Mouse (Mus musculus) embryonic facial prominence, embryonic 15.5 days (tissue): ENCODE measurements around the gene Cmklr1. TPM values are rescaled to one million over a fixed set of nuclear protein-coding genes. Genes with fewer than 3 reads are reported as not detected.

Experiments used
- ATAC-seq: fragments of 200-750 bp; cut with Nextera tagmentation; 2 replicates; pipeline ENCODE4 v1.8.0; 2017; ENCODE audit warnings: low read depth, moderate TSS enrichment; ENCODE audit not compliant: insufficient number of reproducible peaks, low FRiP score, low TSS enrichment
- H3K27ac ChIP-seq: fragments of 300-500 bp; sonication (generic); replicated peaks from 2 replicates; pipeline ENCODE4 v1.5.1; 2015; ENCODE audit warnings: mild to moderate bottlenecking, inconsistent platforms
- H3K27me3 ChIP-seq: fragments of 300-500 bp; sonication (generic); 2 replicates; pipeline ENCODE4 v1.6.1; 2015; ENCODE audit warnings: inconsistent platforms
- H3K36me3 ChIP-seq: fragments of 300-500 bp; sonication (generic); 2 replicates; pipeline ENCODE4 v1.6.1; 2015; ENCODE audit warnings: mild to moderate bottlenecking, inconsistent platforms
- H3K4me1 ChIP-seq: fragments of 300-500 bp; sonication (generic); 2 replicates; pipeline ENCODE4 v1.6.1; 2015; ENCODE audit warnings: inconsistent platforms
- H3K4me2 ChIP-seq: fragments of 300-500 bp; sonication (generic); replicated peaks from 2 replicates; pipeline ENCODE4 v1.6.1; 2015; ENCODE audit warnings: mild to moderate bottlenecking, inconsistent platforms
- H3K4me3 ChIP-seq: fragments of 300-500 bp; sonication (generic); replicated peaks from 2 replicates; pipeline ENCODE4 v1.5.1; 2015; ENCODE audit warnings: mild to moderate bottlenecking, inconsistent platforms
- H3K9ac ChIP-seq: fragments of 300-500 bp; sonication (generic); 2 replicates; pipeline ENCODE4 v1.6.1; 2015; ENCODE audit warnings: inconsistent platforms
- H3K9me3 ChIP-seq: fragments of 300-500 bp; sonication (generic); replicated peaks from 2 replicates; pipeline ENCODE4 v1.6.1; 2016; ENCODE audit warnings: inconsistent platforms
- WGBS: fragments of 180-500 bp; shearing (Covaris S2); methylation state at CpG from one replicate; pipeline ENCODE4 v1.1.7; 2015; 5-methylcytosine and 5-hydroxymethylcytosine counted together
- polyA plus RNA-seq: library from polyadenylated mRNA; unstranded; fragments of >200 nt; fragmentation: Nextera tagmentation; extraction: Ambion mirVana; gene quantifications from 2 replicates; pipeline ENCODE4 v1.2.1, GENCODE M21; 2015

The Cmklr1 gene
- 7.0 and 12.4 TPM in 2 replicates for polyA plus RNA-seq

- Histone ChIP-seq H3K4me3 (peak within 1 kb of the TSS; percentile 42), H3K27ac (peak within 1 kb of the TSS; percentile 78)
- WGBS, result 6% methylated on average over 30 of the region's 30 CpGs
Measured at GRCm38 (mm10) chr5:113650035-113650865, at the start of gene Cmklr1. TSS of gene Cmklr1 (minus strand) at chr5:113650426.

DNA sequence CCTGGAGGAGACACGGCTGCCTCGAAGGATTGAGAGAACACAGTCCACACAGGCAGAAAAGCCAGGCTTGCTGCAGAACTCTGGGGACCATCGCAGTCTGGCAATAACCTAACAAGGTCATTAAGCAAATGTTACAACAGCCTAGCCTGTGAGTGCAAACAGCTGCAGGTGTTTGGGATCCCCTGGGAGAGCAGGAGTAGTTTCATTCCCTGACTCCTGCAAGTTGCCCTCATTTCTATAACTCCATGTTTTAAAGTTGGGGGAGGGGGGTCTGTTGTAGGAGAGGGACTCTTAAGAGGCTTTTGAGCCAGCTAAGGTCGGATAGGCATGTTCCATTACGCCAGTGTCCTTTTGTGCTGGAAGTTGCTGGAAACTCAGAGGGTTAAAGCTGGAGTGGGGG lies 44.2 kb upstream of the Cmklr1 start:
- H3K27ac ChIP-seq, result 0 out of 2 replicates have a peak overlapping the region, but pooled peaks have one; percentile 13
- H3K36me3 ChIP-seq, result no peaks in the 10 kb centered on the region
- H3K4me3 ChIP-seq, result no peak overlapping the region
- no peak for ATAC-seq
- WGBS, result 32% methylated on average over 5 of the region's 5 CpGs
- H3K27me3 ChIP-seq, result no peaks in the 10 kb centered on the region
- no peak overlapping the region for H3K9ac ChIP-seq
- H3K4me1 ChIP-seq, result peaks cover 12% of the 10 kb centered on the region
- no peaks in the 10 kb centered on the region for H3K9me3 ChIP-seq
- no peak overlapping the region for H3K4me2 ChIP-seq

More at GRCm38 (mm10) chr5:113650035-113650865, at the start of gene Cmklr1:
- peak within 1 kb of the TSS; percentile 51 for H3K4me2 ChIP-seq
- peaks cover 23% of the 10 kb centered on the region for H3K4me1 ChIP-seq
- peak; percentile 75 for ATAC-seq
- peaks cover 11% of the 10 kb centered on the region; the same call in 1 of the 2 replicates for H3K27me3 ChIP-seq
- H3K9ac ChIP-seq, result peak within 1 kb of the TSS; percentile 26
- H3K36me3 ChIP-seq, result no peaks in the 10 kb centered on the region
- no peaks in the 10 kb centered on the region for H3K9me3 ChIP-seq

DNA sequence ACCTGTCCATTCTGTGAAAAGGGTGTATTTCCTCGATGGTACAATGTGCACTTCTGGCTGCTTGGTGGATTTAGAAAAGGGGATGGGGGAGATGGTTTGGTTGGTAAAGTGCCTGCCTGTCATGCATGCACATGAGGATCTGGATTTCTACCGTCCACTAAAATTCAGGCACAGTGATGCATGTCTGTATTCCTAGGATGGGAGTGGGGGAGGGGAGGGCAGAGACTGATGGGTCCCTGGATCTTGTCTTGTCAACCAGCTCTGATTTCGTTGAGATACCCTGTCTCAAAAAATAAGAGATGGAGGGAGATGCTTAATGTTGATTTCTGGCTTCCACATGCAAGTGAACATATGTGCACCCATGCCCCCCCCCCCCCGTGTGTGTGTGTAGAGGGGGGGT lies 43.8 kb upstream of the Cmklr1 start:
- H3K27ac ChIP-seq, result no peak overlapping the region
- H3K4me2 ChIP-seq, result no peak overlapping the region
- H3K9ac ChIP-seq, result no peak overlapping the region
- no peaks in the 10 kb centered on the region for H3K36me3 ChIP-seq
- no peaks in the 10 kb centered on the region for H3K9me3 ChIP-seq
- no peak overlapping the region for H3K4me3 ChIP-seq
- no peak for ATAC-seq
- H3K4me1 ChIP-seq, result peaks cover 12% of the 10 kb centered on the region
- WGBS, result 54% methylated on average over 4 of the region's 4 CpGs
- H3K27me3 ChIP-seq, result no peaks in the 10 kb centered on the region

DNA sequence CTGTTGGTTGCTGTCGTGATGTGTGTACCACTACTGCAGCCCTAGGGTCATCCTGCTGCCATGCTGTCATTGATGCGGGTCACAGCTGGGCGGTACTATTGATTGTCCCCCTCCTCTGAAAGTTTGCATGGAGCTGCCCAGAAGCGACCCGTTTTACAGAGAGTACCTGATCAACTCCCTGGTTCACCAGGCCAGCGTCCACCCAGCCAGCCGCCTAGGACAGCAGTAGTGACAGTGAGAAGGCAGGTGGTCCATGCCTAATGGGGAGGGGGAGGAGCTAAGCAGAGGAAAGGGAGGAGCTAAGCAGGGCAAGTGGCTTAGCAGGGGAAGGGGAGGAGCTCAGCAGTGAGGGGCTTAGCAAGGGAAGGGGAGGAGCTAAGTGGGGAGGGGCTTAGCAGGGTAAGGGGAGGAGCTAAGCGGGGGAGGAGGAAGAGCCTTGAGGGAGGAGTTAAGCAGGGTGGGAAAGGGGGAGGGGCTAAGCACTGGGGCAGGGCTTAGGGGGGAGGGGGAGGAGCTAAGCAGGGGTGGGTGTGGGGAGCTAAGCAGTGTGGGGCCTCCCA lies 43.0 kb upstream of the Cmklr1 start:
- Histone ChIP-seq H3K4me2 (no peak overlapping the region), H3K4me1 (peaks cover 12% of the 10 kb centered on the region), H3K27me3 (no peaks in the 10 kb centered on the region), H3K9ac (no peak overlapping the region), H3K36me3 (no peaks in the 10 kb centered on the region), H3K27ac (no peak overlapping the region), H3K4me3 (no peak overlapping the region), H3K9me3 (no peaks in the 10 kb centered on the region)
- ATAC-seq, result no peak
- 85% methylated on average over 8 of the region's 8 CpGs for WGBS

DNA sequence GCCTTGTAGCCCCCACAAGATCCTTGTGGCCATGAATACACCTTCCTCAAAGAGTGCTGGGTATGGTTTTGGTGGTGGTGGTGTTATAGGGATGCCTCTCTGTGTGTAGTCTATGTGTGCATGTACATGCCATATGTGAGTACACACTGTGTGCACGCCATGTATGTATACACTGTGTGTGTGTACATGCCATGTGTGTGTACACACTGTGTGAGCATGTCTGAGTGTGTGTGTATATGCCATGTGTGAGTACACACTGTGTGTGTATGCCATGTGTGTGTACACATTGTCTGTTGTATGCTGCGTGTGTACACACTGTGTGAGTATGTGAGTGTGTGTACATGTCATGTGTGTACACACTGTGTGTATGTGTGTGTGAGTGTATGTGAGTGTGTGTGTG lies 40.6 kb upstream of the Cmklr1 start:
- H3K9ac ChIP-seq, result no peak overlapping the region
- H3K27me3 ChIP-seq, result no peaks in the 10 kb centered on the region
- WGBS, result 83% methylated on average over 2 of the region's 2 CpGs
- H3K27ac ChIP-seq, result no peak overlapping the region
- no peak for ATAC-seq
- no peaks in the 10 kb centered on the region for H3K9me3 ChIP-seq
- no peaks in the 10 kb centered on the region for H3K36me3 ChIP-seq
- H3K4me2 ChIP-seq, result no peak overlapping the region
- no peak overlapping the region for H3K4me3 ChIP-seq
- peaks cover 12% of the 10 kb centered on the region for H3K4me1 ChIP-seq

DNA sequence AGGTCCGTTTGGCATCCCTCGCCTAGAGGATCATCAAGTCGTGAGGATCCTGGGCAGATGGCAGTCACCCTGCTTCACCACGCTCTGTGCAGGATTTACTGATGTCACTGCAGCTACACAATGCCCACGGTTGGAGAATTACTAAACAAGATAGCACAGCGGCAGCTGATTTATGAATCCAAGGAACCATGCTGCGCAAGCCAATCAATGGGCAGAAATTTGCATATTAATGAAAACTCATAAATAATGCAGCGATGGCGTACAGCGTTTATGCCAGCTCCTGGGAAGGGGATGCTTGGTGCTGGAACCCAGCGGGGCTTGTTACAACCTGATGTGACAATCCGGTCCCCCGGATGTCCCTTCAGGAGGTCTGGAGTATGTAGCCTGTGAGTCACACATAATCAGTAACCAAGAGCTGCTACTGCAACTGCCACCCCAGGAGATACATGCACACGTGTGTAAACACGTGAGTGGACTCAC lies 39.9 kb upstream of the Cmklr1 start:
- H3K27ac ChIP-seq, result no peak overlapping the region
- H3K4me2 ChIP-seq, result no peak overlapping the region
- H3K36me3 ChIP-seq, result no peaks in the 10 kb centered on the region
- no peak overlapping the region for H3K4me3 ChIP-seq
- no peaks in the 10 kb centered on the region for H3K27me3 ChIP-seq
- no peaks in the 10 kb centered on the region for H3K9me3 ChIP-seq
- 83% methylated on average over 15 of the region's 15 CpGs for WGBS
- H3K4me1 ChIP-seq, result peaks cover 11% of the 10 kb centered on the region
- H3K9ac ChIP-seq, result no peak overlapping the region
- no peak for ATAC-seq

GRCm38 (mm10) chr5:113687514-113687913 lies 37.3 kb upstream of the Cmklr1 start:
- Histone ChIP-seq H3K4me1 (no peaks in the 10 kb centered on the region), H3K27ac (no peak overlapping the region), H3K36me3 (no peaks in the 10 kb centered on the region), H3K9ac (no peak overlapping the region), H3K9me3 (no peaks in the 10 kb centered on the region), H3K4me3 (no peak overlapping the region), H3K27me3 (no peaks in the 10 kb centered on the region), H3K4me2 (no peak overlapping the region)
- no peak for ATAC-seq
- 88% methylated on average over 5 of the region's 5 CpGs for WGBS

DNA sequence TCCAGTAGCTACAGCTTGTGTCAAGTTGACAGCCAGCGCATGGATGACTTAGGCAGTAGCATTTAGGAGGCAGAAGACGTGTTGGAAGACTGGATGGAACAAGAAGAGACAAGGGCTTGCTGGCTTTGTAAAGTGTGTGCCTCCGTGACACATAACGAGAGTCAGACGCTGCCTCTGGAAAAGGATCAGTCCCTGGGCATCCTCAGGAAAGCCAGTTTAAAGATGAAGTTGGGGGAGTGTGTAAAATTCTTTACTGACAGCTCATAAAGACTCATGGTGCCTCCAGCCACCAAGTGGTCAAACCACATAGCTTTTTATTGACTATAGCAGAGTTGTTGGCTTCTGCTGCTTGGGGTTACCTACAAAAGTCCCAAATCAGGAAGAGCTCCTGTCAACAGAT lies 35.2 kb upstream of the Cmklr1 start:
- 39% methylated on average over 5 of the region's 5 CpGs for WGBS
- ATAC-seq, result no peak
- no peaks in the 10 kb centered on the region for H3K27me3 ChIP-seq
- no peak overlapping the region for H3K4me2 ChIP-seq
- H3K4me1 ChIP-seq, result no peaks in the 10 kb centered on the region
- H3K36me3 ChIP-seq, result no peaks in the 10 kb centered on the region
- no peak overlapping the region for H3K4me3 ChIP-seq
- H3K9ac ChIP-seq, result no peak overlapping the region
- H3K27ac ChIP-seq, result peak overlapping the region; percentile 41; the same call in 1 of the 2 replicates
- H3K9me3 ChIP-seq, result no peaks in the 10 kb centered on the region

- no peak for ATAC-seq
- no peaks in the 10 kb centered on the region for H3K9me3 ChIP-seq
- 67% methylated on average over 5 of the region's 5 CpGs for whole genome bisulfite sequencing
Measured at GRCm38 (mm10) chr5:113683246-113683645, 33.0 kb upstream of the Cmklr1 start.

DNA sequence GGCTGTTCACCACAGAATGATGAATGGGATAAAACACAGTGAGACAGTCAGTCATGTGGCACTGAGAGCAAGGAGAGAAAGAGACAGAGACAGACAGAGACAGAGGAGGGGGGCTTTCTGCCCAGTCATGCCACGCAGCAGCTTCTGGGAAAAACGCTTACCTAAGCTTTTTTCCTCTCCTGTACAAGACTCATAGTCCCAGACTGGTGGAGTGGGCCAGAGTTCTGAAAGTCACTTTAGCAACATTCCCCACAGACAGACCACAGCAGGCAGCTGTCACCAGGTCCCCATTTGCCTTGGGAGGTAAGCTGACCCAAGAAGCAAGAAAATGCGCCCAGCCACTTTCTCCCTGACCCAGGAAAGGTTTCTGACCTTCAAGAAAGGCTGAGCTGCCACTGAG lies 32.2 kb upstream of the Cmklr1 start:
- Histone ChIP-seq H3K4me2 (no peak overlapping the region), H3K4me1 (no peaks in the 10 kb centered on the region), H3K27me3 (no peaks in the 10 kb centered on the region), H3K27ac (no peak overlapping the region), H3K4me3 (no peak overlapping the region), H3K9ac (no peak overlapping the region), H3K36me3 (no peaks in the 10 kb centered on the region), H3K9me3 (no peaks in the 10 kb centered on the region)
- WGBS, result 68% methylated on average over 3 of the region's 3 CpGs
- ATAC-seq, result no peak

More at GRCm38 (mm10) chr5:113683246-113683645, 33.0 kb upstream of the Cmklr1 start:
- Histone ChIP-seq H3K36me3 (no peaks in the 10 kb centered on the region), H3K4me2 (no peak overlapping the region), H3K9ac (no peak overlapping the region), H3K27me3 (no peaks in the 10 kb centered on the region), H3K4me3 (no peak overlapping the region), H3K27ac (no peak overlapping the region), H3K4me1 (no peaks in the 10 kb centered on the region)

DNA sequence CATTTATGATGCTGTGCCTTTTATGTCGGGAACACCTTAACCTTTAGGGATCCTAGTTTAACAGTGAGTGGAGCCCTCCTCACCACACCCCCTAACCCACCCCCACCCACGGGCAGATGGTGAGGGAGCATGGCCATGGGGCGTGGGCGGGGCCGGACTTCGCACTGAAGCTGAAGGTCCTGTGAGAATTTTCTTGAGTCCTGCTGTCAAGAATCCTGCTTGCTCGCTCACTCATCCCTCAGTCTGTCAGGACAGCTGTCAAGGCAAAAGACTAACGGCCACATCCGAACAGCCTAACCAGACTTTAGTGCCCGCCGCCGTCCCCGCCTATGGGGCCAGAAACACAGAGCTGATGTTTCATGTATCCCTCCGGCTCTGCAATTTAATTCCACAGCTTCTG lies 31.0 kb upstream of the Cmklr1 start:
- Histone ChIP-seq H3K27ac (no peak overlapping the region), H3K4me1 (no peaks in the 10 kb centered on the region), H3K36me3 (no peaks in the 10 kb centered on the region), H3K9ac (no peak overlapping the region), H3K9me3 (no peaks in the 10 kb centered on the region), H3K27me3 (no peaks in the 10 kb centered on the region), H3K4me3 (no peak overlapping the region), H3K4me2 (no peak overlapping the region)
- 68% methylated on average over 14 of the region's 14 CpGs for WGBS
- no peak for ATAC-seq
